Mouse (Mus musculus) megakaryocyte, embryonic 14.5 days (primary cell): Measurements from ENCODE around the gene 2310057M21Rik. TPM values are rescaled to one million over a fixed set of nuclear protein-coding genes. Genes with fewer than 3 reads are reported as not detected.
"Not testable (repeated sequence)": the region's sequence is repeated elsewhere in the genome, so short reads cannot be mapped to it uniquely, and the experiment has no call there.

ENCODE experiments used
- H3K27me3 ChIP-seq: replicated peaks from 2 replicates; pipeline ENCODE3; 2012; ENCODE audit warnings: inconsistent platforms
- H3K36me3 ChIP-seq: replicated peaks from 2 replicates; pipeline ENCODE3; 2012; ENCODE audit warnings: low read length, inconsistent platforms, mixed read lengths
- H3K4me1 ChIP-seq: 2 replicates; pipeline ENCODE4 v1.6.1; 2012; ENCODE audit warnings: inconsistent platforms
- H3K4me3 ChIP-seq: replicated peaks from 2 replicates; pipeline ENCODE3; 2012; ENCODE audit warnings: moderate library complexity, mild to moderate bottlenecking, inconsistent platforms
- H3K9me3 ChIP-seq: 2 replicates; pipeline ENCODE4 v1.6.1; 2012; ENCODE audit warnings: inconsistent platforms
- FLI1 ChIP-seq: IDR thresholded peaks from 2 replicates; pipeline ENCODE4 v1.6.1; 2012; ENCODE audit warnings: low read length, inconsistent platforms, mixed read lengths
- GATA1 ChIP-seq: IDR thresholded peaks from 3 replicates; pipeline ENCODE4 v1.6.1; 2012; ENCODE audit warnings: mixed read lengths, low read length, inconsistent platforms, borderline replicate concordance
- polyA plus RNA-seq: library from polyadenylated mRNA; stranded (reverse); fragments of >175 nt; gene quantifications from 2 replicates; pipeline ENCODE4 v1.2.3, GENCODE M21; 2012; ENCODE audit warnings: low replicate concordance; ENCODE audit not compliant: insufficient read depth

The 2310057M21Rik gene
- 3.2 and 15.5 TPM in 2 replicates for polyA plus RNA-seq

DNA sequence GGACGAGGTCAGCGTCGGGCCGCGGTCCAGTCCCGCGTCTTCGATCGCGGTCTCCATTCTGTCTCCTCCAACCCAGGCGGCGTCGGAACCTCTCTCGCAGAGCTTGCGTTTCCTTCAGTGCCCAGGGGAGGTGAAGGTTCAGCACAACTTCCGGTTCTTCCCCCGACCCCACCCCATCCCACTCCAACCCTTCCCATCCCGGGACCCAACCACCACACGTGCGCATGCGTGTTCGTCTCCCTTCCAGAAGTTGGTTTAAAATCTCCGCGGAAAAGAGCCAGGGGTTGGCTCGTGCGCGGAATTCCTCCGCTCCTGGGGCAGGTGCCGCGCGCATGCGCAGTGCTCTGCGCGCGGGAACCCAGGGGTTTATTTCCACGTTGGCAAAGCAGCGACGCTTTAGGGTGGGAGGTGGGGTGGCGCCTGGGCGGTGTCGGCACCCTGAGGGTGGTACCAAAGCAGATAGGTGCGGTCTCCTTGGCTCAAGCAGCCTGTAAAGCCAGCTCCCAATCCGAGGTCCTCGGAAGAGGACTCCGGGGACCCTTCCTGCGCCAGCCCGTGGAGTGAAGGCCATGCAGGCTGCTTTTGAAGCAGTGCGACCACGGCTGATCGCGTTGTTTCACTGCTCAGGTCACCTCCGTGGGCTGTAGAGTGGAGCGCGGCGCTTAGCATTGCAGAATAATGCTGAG is at the start of gene 2310057M21Rik:
2310057M21Rik (minus strand) TSS at position 145 of the 686 bp plus-strand sequence.
- H3K4me3 ChIP-seq = peak within 1 kb of the TSS; percentile 98
- H3K27me3 ChIP-seq = peaks cover 2% of the 10 kb centered on the region
- TF ChIP-seq FLI1 (peak; percentile 52; the same call in 1 of the 2 replicates), GATA1 (no peak)
- H3K4me1 ChIP-seq = peaks cover 22% of the 10 kb centered on the region
- peaks cover 22% of the 10 kb centered on the region for H3K36me3 ChIP-seq
- H3K9me3 ChIP-seq = no peaks in the 10 kb centered on the region

DNA sequence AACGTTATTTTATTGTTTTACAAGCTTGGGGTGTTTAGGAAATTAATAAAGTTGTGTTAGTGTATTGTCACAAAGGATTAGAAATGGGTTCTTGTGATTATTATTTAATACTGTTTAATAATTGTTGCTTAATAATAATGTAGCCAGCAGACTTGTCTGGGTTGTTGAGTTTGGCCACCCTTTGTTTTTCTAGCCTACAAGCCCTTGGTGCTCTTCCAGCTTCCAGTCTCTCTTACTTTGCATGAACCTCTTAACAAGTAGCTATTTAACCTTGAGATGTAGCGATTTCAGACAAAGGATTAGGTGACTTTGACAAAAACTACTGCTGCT is 49.3 kb upstream of the 2310057M21Rik start:
- H3K4me3 ChIP-seq = no peak overlapping the region
- peaks cover 25% of the 10 kb centered on the region for H3K4me1 ChIP-seq
- H3K9me3 ChIP-seq = no peaks in the 10 kb centered on the region
- peaks cover 3% of the 10 kb centered on the region for H3K27me3 ChIP-seq
- H3K36me3 ChIP-seq = peaks cover 6% of the 10 kb centered on the region
- no peak for TF ChIP-seq FLI1
- TF ChIP-seq GATA1 = no peak

DNA sequence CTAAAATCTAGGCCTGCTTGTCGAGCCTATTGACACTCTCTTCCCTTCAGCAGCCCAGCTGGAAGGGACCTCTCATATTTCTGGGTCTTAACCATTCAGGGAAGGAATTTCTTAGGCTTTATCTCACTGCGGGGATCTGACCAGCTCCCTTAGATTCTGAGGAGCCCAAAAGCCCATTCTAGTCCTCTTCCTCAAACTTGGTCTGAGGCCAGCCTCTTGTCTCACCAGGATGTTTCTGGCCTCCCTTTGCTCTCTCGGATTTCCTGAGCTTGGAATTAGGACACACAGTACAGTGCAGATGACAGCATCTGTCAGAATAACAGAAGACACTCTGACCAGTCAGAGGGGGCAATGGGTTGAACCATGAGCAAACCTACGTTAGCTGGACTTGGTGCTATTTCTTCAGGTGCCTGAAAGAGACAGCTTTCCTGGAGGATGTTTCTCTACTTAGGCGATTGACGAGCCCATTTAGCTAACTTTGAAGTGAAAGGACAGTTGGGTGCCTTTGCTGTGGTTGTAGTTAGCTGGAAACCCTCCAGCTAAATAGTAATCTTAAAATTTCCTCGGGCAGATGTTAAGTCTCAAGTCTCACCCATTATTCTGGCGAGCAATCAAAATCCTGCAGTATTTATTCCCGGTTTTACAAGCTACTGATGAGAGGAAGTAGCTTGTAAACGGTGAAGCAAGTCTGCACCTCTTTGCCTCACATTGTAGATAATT is 48.8 kb upstream of the 2310057M21Rik start:
- H3K4me3 ChIP-seq = peak overlapping the region; percentile 88

DNA sequence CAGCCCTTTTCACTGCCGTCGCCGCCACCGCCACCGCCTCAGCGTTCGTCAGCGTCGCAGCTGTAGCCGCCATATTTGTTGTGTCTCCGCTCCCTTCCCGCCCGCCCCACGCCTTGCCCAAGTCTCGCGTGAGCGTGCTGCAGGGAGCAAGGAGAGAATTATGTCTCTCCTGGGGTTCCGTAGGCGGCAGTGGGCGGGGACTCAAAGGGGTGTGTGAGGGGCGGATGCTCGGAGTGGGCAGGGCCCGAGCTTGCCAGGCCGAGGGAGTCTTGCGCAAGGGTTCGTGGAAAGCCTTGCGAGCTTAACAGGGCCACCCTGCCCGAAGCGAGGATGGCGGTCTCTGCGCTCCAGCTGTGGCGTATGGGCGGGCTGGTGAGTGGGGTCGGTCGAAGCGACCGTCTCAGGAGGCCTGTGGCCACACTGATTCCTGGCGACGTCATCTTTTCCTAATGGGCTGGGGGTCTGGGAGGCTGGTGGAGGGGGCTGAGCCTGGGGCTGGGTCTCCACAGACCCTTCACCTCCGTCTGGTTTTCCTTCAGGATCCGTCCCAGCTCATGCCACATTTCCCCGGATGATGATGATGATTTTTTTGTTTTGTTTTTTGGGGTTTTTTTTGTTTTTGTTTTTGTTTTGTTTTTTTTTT is 48.0 kb upstream of the 2310057M21Rik start, which contains the start of the genes Ikzf5 and Acadsb:
Ikzf5 (minus strand) TSS at position 106 of the 643 bp plus-strand sequence.
Acadsb (plus strand) TSS at position 186 of the 643 bp plus-strand sequence.
- H3K4me3 ChIP-seq = peak within 1 kb of the TSS; percentile 100
- peaks cover 8% of the 10 kb centered on the region for H3K36me3 ChIP-seq
- peaks cover 3% of the 10 kb centered on the region for H3K27me3 ChIP-seq
- TF ChIP-seq FLI1 (no peak), GATA1 (no peak)
- peaks cover 25% of the 10 kb centered on the region for H3K4me1 ChIP-seq
- no peaks in the 10 kb centered on the region for H3K9me3 ChIP-seq

More for the DNA sequence above, 48.8 kb upstream of the 2310057M21Rik start:
- H3K9me3 ChIP-seq = no peaks in the 10 kb centered on the region
- H3K27me3 ChIP-seq = peaks cover 3% of the 10 kb centered on the region
- peaks cover 8% of the 10 kb centered on the region for H3K36me3 ChIP-seq
- no peak for TF ChIP-seq FLI1
- TF ChIP-seq GATA1 = no peak
- H3K4me1 ChIP-seq = peaks cover 25% of the 10 kb centered on the region

DNA sequence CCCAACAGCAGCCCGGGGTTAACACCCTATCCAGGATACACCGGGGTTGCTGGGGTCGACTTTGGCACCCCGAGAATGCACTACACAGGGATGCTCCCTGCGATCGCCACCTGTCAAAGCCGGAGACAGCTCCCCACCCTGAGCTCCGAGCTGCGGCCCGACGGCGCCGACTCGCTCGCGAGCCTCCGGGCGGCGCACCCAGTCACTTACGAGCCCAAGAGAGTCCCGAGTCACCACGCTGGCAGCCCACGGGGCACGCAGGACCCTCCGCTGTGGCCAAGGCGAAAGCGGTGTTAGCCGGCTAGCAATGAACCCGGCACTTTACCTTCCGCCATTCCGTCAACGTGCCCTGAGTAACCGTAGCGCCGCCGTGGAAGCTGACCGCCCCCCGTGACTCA is 47.4 kb upstream of the 2310057M21Rik start:
- Histone ChIP-seq H3K4me1 (peaks cover 25% of the 10 kb centered on the region), H3K9me3 (no peaks in the 10 kb centered on the region), H3K4me3 (peak overlapping the region; percentile 100), H3K36me3 (peaks cover 8% of the 10 kb centered on the region), H3K27me3 (peaks cover 3% of the 10 kb centered on the region)
- TF ChIP-seq FLI1 = no peak
- no peak for TF ChIP-seq GATA1

DNA sequence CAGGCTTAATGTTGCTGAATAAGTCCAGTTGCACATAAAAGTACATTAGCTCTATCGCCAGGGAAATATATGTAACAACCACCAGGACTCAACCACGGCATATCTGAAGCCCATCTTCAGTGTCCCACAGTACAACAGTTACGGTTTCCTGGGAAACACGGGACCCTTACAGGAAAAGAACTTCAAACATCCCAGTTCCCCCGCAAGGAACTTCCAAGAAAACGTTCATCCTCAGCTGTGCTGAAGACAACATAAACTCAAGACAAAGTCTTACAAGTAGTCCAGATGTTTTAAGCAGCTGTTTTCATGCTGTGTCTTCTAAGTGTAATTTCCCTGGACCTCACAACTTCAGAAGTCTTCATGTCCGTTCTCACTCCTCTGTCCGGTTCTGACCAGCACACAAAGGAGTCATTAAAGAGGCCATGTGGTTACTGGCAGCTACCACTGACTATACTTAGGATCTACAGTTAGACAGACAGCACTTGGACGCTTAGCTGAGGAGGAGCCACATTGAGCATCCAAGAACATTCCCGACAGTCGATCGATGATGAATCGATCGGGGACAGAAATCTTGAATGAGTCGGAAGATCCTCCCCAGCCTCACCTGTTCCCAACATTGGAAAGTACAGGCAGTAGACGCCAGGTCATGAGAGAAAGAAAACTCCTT is 46.9 kb upstream of the 2310057M21Rik start:
- Histone ChIP-seq H3K36me3 (peaks cover 10% of the 10 kb centered on the region), H3K4me3 (peak overlapping the region; percentile 100), H3K27me3 (peaks cover 3% of the 10 kb centered on the region), H3K9me3 (no peaks in the 10 kb centered on the region), H3K4me1 (peaks cover 31% of the 10 kb centered on the region)
- TF ChIP-seq GATA1 (no peak), FLI1 (no peak)

DNA sequence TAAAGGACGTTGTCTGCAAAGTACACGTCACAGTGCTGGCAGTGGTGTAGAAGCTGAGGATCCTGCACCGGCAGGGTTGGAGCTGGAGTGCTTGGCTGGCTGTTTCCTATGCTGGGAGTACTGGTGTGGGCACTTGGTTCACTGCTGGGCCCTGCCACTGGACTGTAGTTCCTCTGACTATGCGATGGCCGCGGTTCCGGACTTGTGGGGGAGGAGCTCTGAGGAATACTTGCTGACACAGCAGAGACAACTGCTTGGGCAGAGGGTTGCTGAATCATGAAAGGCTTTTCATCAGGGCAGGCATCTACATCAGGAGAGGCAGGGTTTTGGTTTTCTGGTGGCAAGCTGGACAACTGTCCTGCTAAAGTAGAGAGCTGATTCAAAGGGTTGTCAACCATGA is 29.2 kb upstream of the 2310057M21Rik start:
- not testable (repeated sequence) for H3K27me3 ChIP-seq, H3K4me1 ChIP-seq, H3K4me3 ChIP-seq, H3K9me3 ChIP-seq
- H3K36me3 ChIP-seq = peaks cover 60% of the 10 kb centered on the region

DNA sequence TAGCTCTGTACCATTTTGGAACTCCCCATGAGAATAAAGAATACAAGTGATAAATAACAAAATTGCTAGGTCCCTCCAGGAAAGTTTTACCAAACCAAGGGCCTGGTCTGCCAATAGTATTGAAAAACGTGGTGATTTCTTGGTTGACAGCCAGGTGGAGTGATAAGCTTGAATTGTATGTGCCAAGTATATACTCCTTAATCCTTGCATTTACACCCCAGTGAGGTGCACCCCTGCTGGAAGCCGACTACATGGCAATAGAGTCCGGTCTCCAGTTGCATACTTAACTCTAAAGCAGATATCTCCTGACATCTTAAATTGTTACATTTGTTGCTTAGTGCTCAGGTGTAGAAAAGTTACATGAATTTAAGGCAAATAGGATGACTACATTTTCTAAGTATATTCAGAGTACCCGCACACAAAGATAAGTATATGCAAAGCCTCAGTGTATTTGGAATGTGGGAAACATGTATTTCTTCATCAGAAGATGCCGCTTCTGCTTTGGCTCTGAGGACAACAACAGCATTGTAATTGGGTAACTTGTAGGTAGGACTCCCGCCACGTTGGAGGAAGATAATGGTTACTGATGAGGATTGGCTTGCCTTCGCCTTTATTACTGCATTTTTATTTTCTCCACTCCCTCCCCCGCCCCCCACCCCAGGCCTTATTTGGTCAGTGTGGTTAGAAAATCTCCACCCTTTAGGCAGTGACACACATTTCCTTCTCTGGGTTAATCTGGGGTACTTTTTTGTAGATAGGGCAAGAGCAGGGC is 9.5 kb upstream of the 2310057M21Rik start:
- Histone ChIP-seq H3K9me3 (no peaks in the 10 kb centered on the region), H3K27me3 (no peaks in the 10 kb centered on the region), H3K4me3 (peak overlapping the region; percentile 94), H3K4me1 (peaks cover 30% of the 10 kb centered on the region), H3K36me3 (peaks cover 15% of the 10 kb centered on the region)
- no peak for TF ChIP-seq GATA1
- TF ChIP-seq FLI1 = no peak

DNA sequence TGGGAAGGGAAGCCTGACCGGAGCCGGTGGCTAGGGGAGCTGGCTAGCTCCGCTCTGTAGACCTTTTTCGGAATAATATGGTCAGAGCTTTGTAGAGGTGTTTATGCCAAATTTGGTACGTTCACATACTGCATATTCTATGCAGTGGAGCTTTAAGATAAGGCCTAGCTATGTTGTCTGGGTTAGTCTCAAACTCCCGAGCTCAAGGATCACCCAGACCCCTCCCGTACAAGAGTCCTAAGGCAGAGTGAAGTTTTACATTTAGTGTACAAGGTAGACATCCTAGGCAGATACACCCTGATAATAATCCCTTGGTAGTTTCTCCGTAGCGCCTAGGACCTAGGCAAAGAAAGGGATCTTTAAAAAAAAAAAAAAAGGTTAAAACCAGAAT is 8.9 kb upstream of the 2310057M21Rik start:
- Histone ChIP-seq H3K4me3 (peak overlapping the region; percentile 94), H3K9me3 (no peaks in the 10 kb centered on the region), H3K36me3 (peaks cover 15% of the 10 kb centered on the region), H3K27me3 (peaks cover 2% of the 10 kb centered on the region), H3K4me1 (peaks cover 30% of the 10 kb centered on the region)
- TF ChIP-seq FLI1 = no peak
- TF ChIP-seq GATA1 = no peak
